Mouse (Mus musculus): Measurements from ENCODE around the gene Vhl. TPM values are rescaled to one million over a fixed set of nuclear protein-coding genes. Genes with fewer than 3 reads are reported as not detected.

Vhl gene
- total RNA-seq, 2 experiments from 2014 or later = 9.3 to 11.1 TPM

DNA sequence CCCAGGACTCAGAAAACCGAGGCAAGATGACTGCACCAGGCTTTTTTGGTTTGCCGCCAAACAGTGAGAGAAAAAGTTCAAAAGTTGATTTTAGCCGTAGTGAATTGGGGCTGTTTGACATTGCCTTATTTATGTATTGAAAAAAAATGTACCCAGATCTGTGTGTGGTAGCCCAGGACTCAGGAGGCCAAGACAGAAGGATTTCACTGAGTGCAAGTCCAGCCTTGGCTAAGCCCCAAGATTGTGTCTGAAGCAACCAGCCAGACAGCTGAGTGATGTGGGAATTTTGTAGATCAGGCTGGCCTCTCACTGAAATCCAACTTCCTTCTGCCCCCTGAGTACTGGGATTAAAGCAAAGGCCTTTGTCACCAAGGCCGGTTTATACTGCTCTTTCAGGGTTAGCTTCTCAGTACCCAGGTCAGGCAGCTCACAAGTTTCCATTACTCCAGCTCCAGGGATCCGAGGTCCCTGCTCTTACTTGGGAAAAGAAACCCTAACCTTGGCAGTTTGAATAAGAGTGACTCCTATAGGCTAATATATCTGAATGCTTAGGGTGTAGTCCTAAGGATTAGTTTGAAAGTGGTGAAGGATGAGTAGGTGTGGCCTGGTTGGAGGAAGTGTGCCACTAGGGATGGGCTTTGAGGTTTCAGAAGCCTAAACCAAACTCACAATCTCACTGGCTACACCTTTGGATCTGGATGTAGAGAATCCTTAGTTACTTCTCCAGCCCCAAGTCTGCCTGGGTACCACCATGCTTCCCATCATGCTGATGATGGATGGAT, 1.4 kb downstream of the Vhl start:
- peak in 1 of 2 experiments; percentile 43 for DNase-seq

DNA sequence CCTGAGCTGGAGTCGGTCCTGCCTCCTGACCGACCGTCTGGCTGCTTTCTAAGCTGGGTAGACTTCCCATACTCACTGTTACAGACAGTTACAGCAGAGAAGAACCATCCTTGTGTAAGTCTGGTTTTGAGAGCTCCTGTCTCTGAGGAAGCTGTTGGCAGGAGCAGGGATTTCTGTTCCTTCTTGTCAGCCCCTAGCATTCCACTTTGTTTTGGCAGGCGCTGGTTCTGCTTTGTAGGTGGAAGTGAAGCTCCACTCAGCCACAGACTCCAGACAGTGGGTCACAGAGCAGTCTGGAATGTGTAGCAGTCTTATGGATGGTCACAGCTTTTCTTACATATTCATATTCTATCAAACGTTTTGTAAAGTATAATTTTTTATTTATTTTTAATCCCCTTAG, 6.6 kb downstream of the Vhl start:
- peak in 1 of 2 experiments; percentile 55 for DNase-seq

DNA sequence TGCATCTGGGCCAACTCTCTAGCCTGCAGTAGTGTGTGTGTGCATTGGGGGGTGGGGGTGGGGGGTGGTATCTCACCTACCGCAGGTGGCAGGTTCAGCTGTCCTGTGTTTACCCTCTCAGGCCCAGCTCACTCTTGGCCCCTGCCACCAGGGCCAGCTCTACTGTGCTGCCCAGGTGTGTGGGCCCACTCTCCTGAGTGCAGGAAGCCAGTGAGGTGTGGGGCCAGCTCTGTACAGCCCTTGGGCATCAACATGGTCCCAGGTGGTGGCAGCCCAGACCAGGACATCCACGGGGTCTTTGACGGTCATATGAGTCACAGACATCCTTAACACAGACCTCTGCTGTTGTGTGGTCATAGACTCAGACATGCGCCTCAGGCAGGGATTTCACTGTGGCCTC, 9.1 kb downstream of the Vhl start:
- DNase-seq = no peak

DNA sequence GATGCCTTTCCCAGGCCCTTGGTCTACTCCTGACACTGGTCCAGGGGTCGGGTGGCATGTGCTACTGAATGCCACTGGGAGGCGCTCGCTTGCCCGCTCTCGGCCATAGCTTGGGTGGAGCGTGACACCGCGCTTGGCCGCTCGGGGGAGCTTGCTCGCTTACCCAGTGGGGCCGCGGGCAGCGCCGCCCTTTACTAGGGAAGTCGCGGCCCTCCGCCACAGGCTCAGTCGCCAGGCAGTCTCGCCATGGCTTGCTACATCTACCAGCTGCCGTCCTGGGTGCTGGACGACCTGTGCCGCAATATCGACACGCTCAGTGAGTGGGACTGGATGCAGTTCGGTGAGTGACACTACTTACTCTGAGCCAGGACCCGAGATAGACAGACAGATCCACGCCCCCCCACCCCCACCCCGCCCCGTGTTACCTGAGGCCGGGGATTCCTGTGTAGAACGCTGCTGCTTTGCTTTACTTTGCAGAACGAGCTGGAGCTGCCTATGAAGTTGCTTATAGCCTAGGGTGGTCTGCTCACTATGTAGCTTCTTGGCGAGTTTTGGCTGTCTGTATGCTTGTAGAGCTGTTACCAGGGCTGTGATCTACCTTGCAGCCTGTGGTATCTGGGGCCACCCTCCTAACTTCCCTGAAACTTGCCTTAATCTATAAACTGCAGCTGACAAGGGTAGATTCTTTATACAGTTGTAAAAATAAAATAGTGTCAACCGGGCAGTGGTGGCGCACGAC, 14.7 kb downstream of the Vhl start, which contains the start of gene Irak2:
Gene Irak2 (plus strand): TSS at position 166 of the 739 bp plus-strand sequence.
- DNase-seq = peak; percentile 97

GRCm38 (mm10) chr6:113639201-113639600, 15.4 kb downstream of the Vhl start:
- DNase-seq = no peak

DNA sequence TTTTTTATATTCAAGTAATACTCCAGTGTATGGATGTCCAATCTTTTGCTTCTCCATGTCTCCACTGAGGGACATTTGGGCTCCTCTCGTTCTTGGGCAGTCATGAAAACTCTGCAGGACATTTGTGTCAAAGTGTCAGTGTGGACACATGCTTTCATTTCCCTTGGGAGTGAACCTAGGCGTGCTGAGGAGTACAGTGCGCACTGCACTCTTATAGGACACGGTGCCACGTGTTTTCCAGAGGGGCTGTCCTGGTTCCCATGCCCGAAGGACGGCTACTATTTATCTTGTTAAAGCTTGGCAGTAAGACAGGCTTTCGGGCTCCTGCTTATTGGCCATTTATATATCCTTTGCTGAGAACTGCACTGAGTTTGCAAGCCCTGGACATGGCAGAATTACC, 18.8 kb downstream of the Vhl start:
- DNase-seq = no peak

DNA sequence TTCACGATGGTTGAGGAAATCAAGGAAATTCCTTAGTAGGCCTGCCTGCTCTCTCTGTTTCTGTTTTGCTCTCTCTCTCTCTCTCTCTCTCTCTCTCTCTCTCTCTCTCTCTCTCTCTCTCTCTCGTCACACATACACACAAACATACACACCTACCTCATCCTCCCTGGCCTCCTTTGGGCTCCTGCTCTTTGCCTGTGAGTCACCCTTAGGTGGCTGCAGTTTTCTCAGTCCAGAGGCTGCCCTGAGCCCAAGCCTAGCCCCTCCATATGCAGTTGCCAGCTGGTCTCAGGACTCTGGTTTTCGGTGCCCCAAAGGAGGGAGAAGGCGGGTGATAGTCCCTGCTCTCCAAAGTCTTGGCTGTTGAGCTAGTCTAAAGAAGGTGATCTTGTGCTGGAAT, 19.3 kb downstream of the Vhl start:
- DNase-seq = no peak

DNA sequence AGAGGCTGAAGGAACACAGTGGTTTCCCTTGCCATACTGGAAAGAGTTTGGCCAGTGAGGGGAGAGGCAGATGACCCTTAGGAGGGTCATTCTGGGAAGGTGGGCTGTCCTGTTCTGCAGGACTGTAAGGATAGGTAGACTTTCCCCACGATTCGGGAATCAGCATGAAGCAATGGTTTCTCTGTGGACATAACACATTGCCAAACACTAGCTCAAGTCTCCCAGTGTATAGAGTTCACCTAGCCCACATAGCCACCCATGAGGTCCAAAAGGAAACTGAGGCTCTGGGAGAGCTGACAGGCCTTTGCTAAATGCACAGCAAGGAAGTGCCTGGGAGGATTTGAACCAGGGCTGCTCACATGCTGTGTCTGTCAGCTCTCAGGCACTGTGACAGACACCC, 20.2 kb downstream of the Vhl start:
- no peak for DNase-seq

DNA sequence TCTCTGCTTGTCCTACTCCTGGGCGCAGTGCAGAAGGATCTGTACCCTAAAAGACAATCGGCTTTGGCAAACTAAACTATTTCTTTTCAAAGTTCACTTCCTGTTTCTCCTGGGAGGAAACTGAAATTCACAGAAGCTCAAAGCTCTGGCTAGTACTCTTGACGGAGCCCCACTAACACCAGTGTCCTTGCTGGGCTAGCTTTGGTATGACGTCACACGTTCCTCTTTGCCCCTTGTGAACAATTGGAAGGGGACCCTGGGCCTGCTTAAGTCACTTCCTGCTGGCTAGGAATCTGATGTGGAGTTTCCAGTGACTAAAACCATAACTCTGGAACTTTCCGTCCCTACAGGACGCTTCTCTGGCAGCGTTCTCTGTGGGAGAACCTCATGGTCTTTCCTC, 21.0 kb downstream of the Vhl start:
- DNase-seq = peak; percentile 79 to 94

GRCm38 (mm10) chr6:113649346-113650196, 25.8 kb downstream of the Vhl start:
- DNase-seq = no peak

DNA sequence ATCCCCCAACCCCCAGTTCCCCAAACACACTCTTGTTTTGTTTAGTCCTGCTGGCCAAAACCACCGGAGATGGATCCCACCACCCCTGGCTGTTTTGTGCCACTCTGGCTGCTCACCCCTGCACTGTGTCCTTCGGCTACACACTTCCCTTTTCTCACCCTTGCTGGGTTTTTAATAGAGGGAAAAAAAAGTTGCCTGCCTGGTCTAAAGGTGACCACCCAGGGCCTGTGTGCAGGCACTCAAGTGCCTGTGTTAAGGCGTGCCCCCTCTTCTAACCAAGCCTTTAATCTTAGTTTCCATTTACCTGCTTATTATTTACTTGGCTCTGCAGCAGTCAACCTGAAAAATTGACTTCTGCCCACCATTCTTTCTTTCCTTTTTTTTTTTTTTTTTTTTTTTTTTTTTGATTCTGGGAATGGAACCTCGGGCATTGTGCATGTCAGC, 26.5 kb downstream of the Vhl start:
- DNase-seq = no peak

DNA sequence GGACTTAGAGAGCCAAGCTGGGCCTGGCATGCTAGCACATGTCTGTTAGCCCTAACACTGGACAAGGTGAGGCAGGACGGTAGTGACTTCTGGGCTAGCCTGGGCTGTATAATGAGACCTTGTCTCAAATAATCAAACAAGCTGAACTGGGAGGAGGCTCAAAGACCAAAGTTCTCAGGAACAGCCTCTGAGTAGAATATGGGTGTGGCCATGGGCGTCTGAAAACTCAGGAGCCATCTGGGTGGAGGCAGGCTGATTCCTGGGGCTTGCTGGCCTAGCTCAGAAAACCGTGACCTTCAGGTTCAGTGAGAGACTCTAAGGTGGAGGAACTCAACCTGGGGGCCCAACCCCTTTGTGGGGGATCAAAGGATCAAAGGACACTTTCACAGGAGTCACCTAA, 27.9 kb downstream of the Vhl start:
- DNase-seq = no peak

DNA sequence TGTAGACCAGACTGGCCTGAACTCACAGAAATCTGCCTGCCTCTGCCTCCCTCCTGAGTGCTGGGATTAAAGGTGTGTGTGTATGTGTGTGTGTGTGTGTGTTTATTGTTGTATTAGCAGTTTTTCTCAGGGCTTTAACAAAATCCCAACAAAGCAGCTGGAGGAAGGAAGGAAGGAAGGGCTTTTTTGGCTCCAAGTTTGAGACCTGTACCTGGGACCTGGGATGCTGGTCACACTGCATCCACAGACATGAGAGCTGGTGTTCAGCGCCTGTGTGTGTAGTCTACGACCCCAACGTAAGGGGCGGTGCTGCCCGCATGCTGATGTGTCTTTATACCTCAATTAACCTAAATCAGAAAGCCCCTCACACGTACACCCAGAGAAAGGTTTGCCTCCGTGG, 29.8 kb downstream of the Vhl start:
- no peak for DNase-seq

DNA sequence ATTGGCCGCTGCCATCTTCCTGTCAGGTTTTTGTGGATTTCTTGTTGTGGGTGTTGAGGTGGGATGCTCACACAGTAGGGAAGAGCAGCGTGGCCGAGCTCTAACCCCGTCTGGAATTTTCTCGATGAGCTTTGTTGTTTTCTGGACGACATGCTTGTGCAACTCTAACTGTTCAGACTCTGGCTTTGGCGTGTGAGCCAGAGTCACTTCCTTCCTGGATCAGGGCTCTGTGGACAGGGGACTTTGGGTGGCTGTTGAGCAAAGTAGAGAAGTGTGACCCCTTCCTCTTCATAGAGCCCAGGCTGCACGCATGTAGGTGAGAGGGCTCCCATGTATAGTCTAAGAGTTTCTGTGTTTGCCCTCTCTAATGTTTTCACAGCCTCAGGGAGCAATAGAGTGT, 30.3 kb downstream of the Vhl start:
- peak in 1 of 2 experiments; percentile 63 for DNase-seq

GRCm38 (mm10) chr6:113654753-113655397, 31.1 kb downstream of the Vhl start:
- no peak for DNase-seq

DNA sequence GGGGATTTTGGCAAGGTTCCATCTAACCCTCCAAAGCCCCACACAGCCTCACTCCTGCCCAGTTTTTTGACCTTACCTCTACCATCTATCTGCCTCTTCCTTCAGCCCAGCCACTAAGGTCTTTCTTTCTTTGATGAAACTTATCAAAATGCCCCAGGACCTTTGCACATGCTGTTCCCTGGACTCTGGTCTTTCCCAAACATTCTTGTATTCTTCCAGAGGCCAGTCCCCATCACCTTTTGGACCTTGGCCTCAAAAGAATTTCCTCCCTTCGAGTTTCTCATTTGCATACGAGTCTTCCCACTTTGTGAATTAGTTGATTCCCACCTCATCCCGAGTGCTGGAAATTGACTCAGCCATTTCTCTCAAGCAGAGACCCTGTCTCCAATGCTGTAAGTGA, 31.7 kb downstream of the Vhl start:
- DNase-seq = no peak

DNA sequence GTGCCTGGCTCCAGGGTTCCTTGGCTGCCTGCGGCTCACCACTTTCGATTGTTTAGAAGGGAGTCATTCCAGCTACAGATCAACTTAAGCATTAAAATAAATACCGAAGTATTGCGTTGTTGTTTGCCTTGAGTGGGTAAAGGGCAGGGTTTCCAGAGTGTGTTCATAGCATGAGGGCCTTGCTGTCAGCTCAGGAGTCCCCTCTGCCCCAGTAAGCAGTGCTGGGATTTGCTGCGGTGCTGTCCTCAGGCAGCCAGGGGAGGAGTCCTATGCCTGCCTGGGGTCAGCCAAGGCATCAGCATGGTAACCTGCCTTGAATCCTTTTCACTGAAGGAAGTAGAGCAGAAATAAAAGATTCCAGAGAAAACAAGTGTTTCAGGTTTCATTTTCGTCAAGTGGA, 33.1 kb downstream of the Vhl start:
- DNase-seq = no peak

DNA sequence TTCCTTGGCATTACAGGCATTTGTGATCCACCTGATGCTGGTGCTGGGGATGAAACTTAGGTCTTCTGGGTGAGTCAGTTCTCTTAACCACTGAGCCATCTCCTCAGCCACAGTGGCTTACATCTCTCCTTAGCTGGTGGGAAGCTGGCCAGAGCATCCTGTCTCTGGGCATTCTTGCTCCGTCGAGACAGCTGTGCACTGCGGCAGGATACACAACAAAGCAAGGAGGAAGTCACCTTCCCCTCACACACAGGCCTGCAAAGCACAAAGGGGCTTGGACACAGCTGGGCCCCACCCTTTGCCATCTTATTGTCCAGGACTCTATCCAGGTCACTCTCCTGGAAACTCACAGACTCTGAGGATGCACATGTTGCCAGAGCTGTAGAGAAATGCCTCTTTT, 34.5 kb downstream of the Vhl start:
- peak in 1 of 2 experiments; percentile 68 for DNase-seq

DNA sequence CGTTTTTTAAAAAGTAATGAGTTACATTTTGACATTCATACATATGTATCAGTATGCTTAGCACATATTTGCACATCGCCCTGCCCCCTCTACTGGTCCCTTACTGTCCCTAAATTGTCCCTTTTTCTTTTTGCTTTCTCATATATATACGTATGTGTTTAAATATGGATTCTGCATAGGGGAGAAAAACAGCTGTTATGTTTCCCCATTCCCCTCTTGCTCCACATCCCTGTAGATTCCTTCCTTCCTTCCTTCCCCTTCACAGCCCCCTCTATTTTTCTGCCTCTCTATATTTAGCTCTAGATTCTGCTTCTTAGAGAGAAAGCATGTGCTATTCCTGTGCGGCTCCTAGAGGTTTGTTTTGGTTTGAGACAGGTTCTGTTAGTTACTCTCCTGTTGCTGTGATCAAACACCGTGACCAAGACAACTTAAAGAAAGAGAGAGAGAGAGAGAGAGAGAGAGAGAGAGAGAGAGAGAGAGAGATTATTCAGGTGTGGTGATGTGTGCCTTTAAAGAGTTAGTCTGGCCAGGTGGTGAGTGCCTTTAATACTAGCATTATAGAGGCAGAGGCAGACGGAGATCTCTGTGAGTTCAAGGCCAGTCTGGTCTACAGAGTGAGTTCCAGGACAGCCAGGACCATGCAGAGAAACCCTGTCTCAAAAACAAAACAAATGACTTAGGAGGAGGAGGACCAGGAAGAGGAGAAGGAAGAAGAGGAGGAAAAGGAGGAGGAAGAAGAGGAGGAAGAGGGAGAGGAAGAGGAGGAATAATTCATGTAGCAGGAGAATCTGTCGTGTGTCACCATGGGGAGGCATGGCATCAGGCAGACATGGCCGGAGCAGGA, 36.1 kb downstream of the Vhl start:
- DNase-seq = no peak

- no peak for DNase-seq
These were observed 37.0 kb downstream of the Vhl start for GRCm38 (mm10) chr6:113660492-113661352.

All from heart, adult 18-20 months (tissue).